Mouse (Mus musculus) forebrain, embryonic 16.5 days (tissue): ENCODE results near the gene Entpd7. TPM values are rescaled to one million over a fixed set of nuclear protein-coding genes. Genes with fewer than 3 reads are reported as not detected.

Source experiments
- ATAC-seq: fragments of 200-750 bp; cut with Nextera tagmentation; 2 replicates; pipeline ENCODE4 v1.8.0; 2017; ENCODE audit warnings: mild to moderate bottlenecking, moderate library complexity
- H3K27ac ChIP-seq: fragments of 300-500 bp; sonication (generic); 2 replicates; pipeline ENCODE4 v1.5.1; 2014; ENCODE audit warnings: low read length, control low read depth
- H3K27me3 ChIP-seq: fragments of 300-500 bp; sonication (generic); replicated peaks from 2 replicates; pipeline ENCODE4 v1.6.1; 2014; ENCODE audit warnings: low read length; ENCODE audit not compliant: control insufficient read depth, insufficient read depth
- H3K36me3 ChIP-seq: fragments of 300-500 bp; sonication (generic); 2 replicates; pipeline ENCODE4 v1.6.1; 2014; ENCODE audit not compliant: control insufficient read depth, insufficient read depth
- H3K4me1 ChIP-seq: fragments of 300-500 bp; sonication (generic); replicated peaks from 2 replicates; pipeline ENCODE4 v1.6.1; 2014; ENCODE audit warnings: low read length; ENCODE audit not compliant: control insufficient read depth, insufficient read depth
- H3K4me2 ChIP-seq: fragments of 300-500 bp; sonication (generic); 2 replicates; pipeline ENCODE4 v1.6.1; 2014; ENCODE audit warnings: mild to moderate bottlenecking, low read length, control low read depth
- H3K4me3 ChIP-seq: fragments of 300-500 bp; sonication (generic); replicated peaks from 2 replicates; pipeline ENCODE4 v1.5.1; 2014; ENCODE audit warnings: mild to moderate bottlenecking, low read length, control low read depth
- H3K9ac ChIP-seq: fragments of 300-500 bp; sonication (generic); replicated peaks from 2 replicates; pipeline ENCODE4 v1.6.1; 2014; ENCODE audit warnings: low read depth, low read length, control low read depth
- H3K9me3 ChIP-seq: fragments of 300-500 bp; sonication (generic); 2 replicates; pipeline ENCODE4 v1.6.1; 2016; ENCODE audit warnings: low read length; ENCODE audit not compliant: control insufficient read depth
- WGBS: fragments of 180-500 bp; shearing (Covaris S2); extraction: QIAGEN DNeasy Blood & Tissue Kit; methylation state at CpG from one replicate; pipeline ENCODE4 v1.1.7; 2014; 5-methylcytosine and 5-hydroxymethylcytosine counted together
- polyA plus RNA-seq: library from polyadenylated mRNA; unstranded; fragments of >200 nt; fragmentation: Nextera tagmentation; extraction: Ambion mirVana; gene quantifications from 2 replicates; pipeline ENCODE4 v1.2.1, GENCODE M21; 2015

Gene Entpd7
- polyA plus RNA-seq, 1 experiment from 2014 or later = 9.6 TPM

GRCm38 (mm10) chr19:43711159-43711916 lies 21.9 kb downstream of the Entpd7 start:
- Histone ChIP-seq H3K4me3 (no peak overlapping the region), H3K36me3 (peaks cover 4% of the 10 kb centered on the region), H3K4me1 (no peaks in the 10 kb centered on the region), H3K9ac (no peak overlapping the region), H3K4me2 (no peak overlapping the region), H3K27me3 (no peaks in the 10 kb centered on the region), H3K27ac (no peak overlapping the region), H3K9me3 (no peaks in the 10 kb centered on the region)
- 60% methylated on average over 22 of the region's 22 CpGs for WGBS
- ATAC-seq = no peak

GRCm38 (mm10) chr19:43711971-43712370 lies 22.5 kb downstream of the Entpd7 start:
- Histone ChIP-seq H3K9ac (no peak overlapping the region), H3K27me3 (no peaks in the 10 kb centered on the region), H3K36me3 (peaks cover 4% of the 10 kb centered on the region), H3K4me3 (no peak overlapping the region), H3K4me1 (no peaks in the 10 kb centered on the region), H3K4me2 (no peak overlapping the region), H3K9me3 (no peaks in the 10 kb centered on the region), H3K27ac (no peak overlapping the region)
- WGBS = 79% methylated on average over 5 of the region's 5 CpGs
- ATAC-seq = no peak

- ATAC-seq = no peak
- 95% methylated on average over 11 of the region's 11 CpGs for WGBS
These were observed 30.6 kb downstream of the Entpd7 start for GRCm38 (mm10) chr19:43720061-43720460.

GRCm38 (mm10) chr19:43722891-43723290 lies 33.4 kb downstream of the Entpd7 start:
- Histone ChIP-seq H3K4me2 (no peak overlapping the region), H3K4me3 (no peak overlapping the region), H3K9me3 (no peaks in the 10 kb centered on the region), H3K36me3 (peaks cover 30% of the 10 kb centered on the region), H3K9ac (no peak overlapping the region), H3K4me1 (no peaks in the 10 kb centered on the region), H3K27me3 (no peaks in the 10 kb centered on the region), H3K27ac (no peak overlapping the region)
- WGBS = 78% methylated on average over 8 of the region's 8 CpGs
- ATAC-seq = no peak

More at GRCm38 (mm10) chr19:43720061-43720460, 30.6 kb downstream of the Entpd7 start:
- Histone ChIP-seq H3K4me3 (no peak overlapping the region), H3K9me3 (no peaks in the 10 kb centered on the region), H3K27me3 (no peaks in the 10 kb centered on the region), H3K4me1 (no peaks in the 10 kb centered on the region), H3K36me3 (peaks cover 20% of the 10 kb centered on the region), H3K4me2 (no peak overlapping the region), H3K27ac (no peak overlapping the region), H3K9ac (no peak overlapping the region)

- Histone ChIP-seq H3K27ac (no peak overlapping the region), H3K4me2 (no peak overlapping the region), H3K27me3 (no peaks in the 10 kb centered on the region), H3K9ac (no peak overlapping the region), H3K36me3 (peaks cover 30% of the 10 kb centered on the region), H3K9me3 (no peaks in the 10 kb centered on the region), H3K4me1 (no peaks in the 10 kb centered on the region), H3K4me3 (no peak overlapping the region)
- no peak for ATAC-seq
- 87% methylated on average over 9 of the region's 10 CpGs for WGBS
These were observed 34.0 kb downstream of the Entpd7 start for GRCm38 (mm10) chr19:43723501-43723900.

GRCm38 (mm10) chr19:43724194-43724593 lies 34.7 kb downstream of the Entpd7 start:
- Histone ChIP-seq H3K9me3 (no peaks in the 10 kb centered on the region), H3K4me3 (no peak overlapping the region), H3K4me1 (no peaks in the 10 kb centered on the region), H3K27me3 (no peaks in the 10 kb centered on the region), H3K4me2 (no peak overlapping the region), H3K9ac (no peak overlapping the region), H3K27ac (no peak overlapping the region), H3K36me3 (peaks cover 30% of the 10 kb centered on the region)
- ATAC-seq = no peak
- 95% methylated on average over 20 of the region's 20 CpGs for WGBS

GRCm38 (mm10) chr19:43724821-43725220 lies 35.3 kb downstream of the Entpd7 start:
- H3K36me3 ChIP-seq = peaks cover 30% of the 10 kb centered on the region
- no peak overlapping the region for H3K27ac ChIP-seq
- H3K4me1 ChIP-seq = no peaks in the 10 kb centered on the region
- ATAC-seq = no peak
- no peak overlapping the region for H3K4me3 ChIP-seq
- WGBS = 88% methylated on average over 7 of the region's 7 CpGs
- H3K4me2 ChIP-seq = no peak overlapping the region
- no peaks in the 10 kb centered on the region for H3K9me3 ChIP-seq
- H3K27me3 ChIP-seq = no peaks in the 10 kb centered on the region
- no peak overlapping the region for H3K9ac ChIP-seq

- Histone ChIP-seq H3K4me3 (no peak overlapping the region), H3K4me2 (no peak overlapping the region), H3K9ac (no peak overlapping the region), H3K36me3 (peaks cover 26% of the 10 kb centered on the region), H3K9me3 (no peaks in the 10 kb centered on the region), H3K27me3 (no peaks in the 10 kb centered on the region), H3K4me1 (no peaks in the 10 kb centered on the region), H3K27ac (no peak overlapping the region)
- 63% methylated on average over 15 of the region's 15 CpGs for WGBS
- ATAC-seq = no peak
These were observed 37.2 kb downstream of the Entpd7 start for GRCm38 (mm10) chr19:43726510-43727146.

- H3K4me2 ChIP-seq = peak overlapping the region; percentile 29
- H3K9ac ChIP-seq = 0 out of 2 replicates have a peak overlapping the region, but pooled peaks have one; percentile 14
- no peak overlapping the region for H3K27ac ChIP-seq
- H3K9me3 ChIP-seq = no peaks in the 10 kb centered on the region
- ATAC-seq = no peak
- H3K4me3 ChIP-seq = no peak overlapping the region
- WGBS = 48% methylated on average over 22 of the region's 22 CpGs
- H3K4me1 ChIP-seq = no peaks in the 10 kb centered on the region
- H3K27me3 ChIP-seq = no peaks in the 10 kb centered on the region
- peaks cover 23% of the 10 kb centered on the region for H3K36me3 ChIP-seq
These were observed 40.0 kb downstream of the Entpd7 start for GRCm38 (mm10) chr19:43729296-43730036.
